Mouse (Mus musculus) lung, embryonic 16.5 days (tissue): ENCODE data around the gene Cox6a2. TPM values are rescaled to one million over a fixed set of nuclear protein-coding genes. Genes with fewer than 3 reads are reported as not detected.

Source experiments
- ATAC-seq: fragments of 200-750 bp; cut with Nextera tagmentation; 2 replicates; pipeline ENCODE4 v1.8.0; 2017; ENCODE audit warnings: low read depth, mild to moderate bottlenecking, moderate library complexity
- H3K27ac ChIP-seq: fragments of 300-500 bp; sonication (generic); 2 replicates; pipeline ENCODE4 v1.5.1; 2014; ENCODE audit warnings: mild to moderate bottlenecking, control low read depth, low read length
- H3K27me3 ChIP-seq: fragments of 300-500 bp; sonication (generic); 2 replicates; pipeline ENCODE4 v1.6.1; 2014; ENCODE audit warnings: low read depth, low read length, mixed read lengths; ENCODE audit not compliant: control insufficient read depth, insufficient read depth
- H3K36me3 ChIP-seq: fragments of 300-500 bp; sonication (generic); 2 replicates; pipeline ENCODE4 v1.6.1; 2014; ENCODE audit warnings: low read length; ENCODE audit not compliant: control insufficient read depth, insufficient read depth
- H3K4me1 ChIP-seq: fragments of 300-500 bp; sonication (generic); replicated peaks from 2 replicates; pipeline ENCODE4 v1.6.1; 2014; ENCODE audit warnings: low read length, mixed read lengths; ENCODE audit not compliant: control insufficient read depth, insufficient read depth
- H3K4me2 ChIP-seq: fragments of 300-500 bp; sonication (generic); 2 replicates; pipeline ENCODE4 v1.6.1; 2014; ENCODE audit warnings: low read depth, low read length, control low read depth
- H3K4me3 ChIP-seq: fragments of 300-500 bp; sonication (generic); 2 replicates; pipeline ENCODE4 v1.5.1; 2014; ENCODE audit warnings: mild to moderate bottlenecking, low read length, control low read depth
- H3K9ac ChIP-seq: fragments of 300-500 bp; sonication (generic); 2 replicates; pipeline ENCODE4 v1.6.1; 2014; ENCODE audit warnings: low read length, control low read depth
- H3K9me3 ChIP-seq: fragments of 300-500 bp; sonication (generic); 2 replicates; pipeline ENCODE4 v1.6.1; 2016; ENCODE audit warnings: low read length; ENCODE audit not compliant: control insufficient read depth
- WGBS: fragments of 180-500 bp; shearing (Covaris S2); extraction: QIAGEN DNeasy Blood & Tissue Kit; methylation state at CpG from one replicate; pipeline ENCODE4 v1.1.7; 2014; 5-methylcytosine and 5-hydroxymethylcytosine counted together
- polyA plus RNA-seq: library from polyadenylated mRNA; unstranded; fragments of >200 nt; fragmentation: Nextera tagmentation; extraction: Ambion mirVana; gene quantifications from 2 replicates; pipeline ENCODE4 v1.2.1, GENCODE M21; 2015

The Cox6a2 gene
- 22.4 and 28.3 TPM in 2 replicates for polyA plus RNA-seq

GRCm38 (mm10) chr7:128206152-128206551, at the start of gene Cox6a2:
Gene Cox6a2, minus strand, starts transcription at chr7:128206387.
- Histone ChIP-seq H3K36me3 (no peaks in the 10 kb centered on the region), H3K9me3 (no peaks in the 10 kb centered on the region), H3K4me2 (no peak within 1 kb of the TSS), H3K9ac (no peak within 1 kb of the TSS), H3K4me1 (no peaks in the 10 kb centered on the region), H3K27ac (no peak within 1 kb of the TSS), H3K27me3 (no peaks in the 10 kb centered on the region), H3K4me3 (no peak within 1 kb of the TSS)
- no peak for ATAC-seq
- WGBS: 54% methylated on average over 6 of the region's 6 CpGs

- Histone ChIP-seq H3K4me3 (no peak overlapping the region), H3K27ac (no peak overlapping the region), H3K27me3 (no peaks in the 10 kb centered on the region), H3K4me1 (peaks cover 11% of the 10 kb centered on the region), H3K36me3 (no peaks in the 10 kb centered on the region), H3K4me2 (no peak overlapping the region), H3K9me3 (no peaks in the 10 kb centered on the region), H3K9ac (no peak overlapping the region)
- 79% methylated on average over 5 of the region's 5 CpGs for WGBS
- no peak for ATAC-seq
Measured at GRCm38 (mm10) chr7:128255757-128256156, 49.6 kb upstream of the Cox6a2 start.

GRCm38 (mm10) chr7:128254978-128255377, 48.8 kb upstream of the Cox6a2 start:
- H3K4me2 ChIP-seq: no peak overlapping the region
- ATAC-seq: no peak

GRCm38 (mm10) chr7:128252609-128253008, 46.4 kb upstream of the Cox6a2 start:
- Histone ChIP-seq H3K27ac (no peak overlapping the region), H3K36me3 (peaks cover 8% of the 10 kb centered on the region), H3K9me3 (no peaks in the 10 kb centered on the region), H3K9ac (no peak overlapping the region), H3K4me3 (peak overlapping the region; percentile 23), H3K27me3 (no peaks in the 10 kb centered on the region), H3K4me2 (peak overlapping the region; percentile 28), H3K4me1 (peaks cover 18% of the 10 kb centered on the region)
- ATAC-seq: peak; percentile 18; the same call in 1 of the 2 replicates
- 16% methylated on average over 24 of the region's 24 CpGs for WGBS

More at GRCm38 (mm10) chr7:128254978-128255377, 48.8 kb upstream of the Cox6a2 start:
- WGBS: 56% methylated on average over 2 of the region's 2 CpGs
- H3K27me3 ChIP-seq: no peaks in the 10 kb centered on the region
- peaks cover 15% of the 10 kb centered on the region for H3K4me1 ChIP-seq
- H3K27ac ChIP-seq: no peak overlapping the region
- no peaks in the 10 kb centered on the region for H3K9me3 ChIP-seq
- H3K36me3 ChIP-seq: peaks cover 2% of the 10 kb centered on the region
- H3K4me3 ChIP-seq: no peak overlapping the region
- no peak overlapping the region for H3K9ac ChIP-seq

GRCm38 (mm10) chr7:128251946-128252345, 45.8 kb upstream of the Cox6a2 start:
- Histone ChIP-seq H3K36me3 (peaks cover 8% of the 10 kb centered on the region), H3K27me3 (no peaks in the 10 kb centered on the region), H3K4me2 (peak overlapping the region; percentile 28), H3K4me1 (peaks cover 17% of the 10 kb centered on the region), H3K4me3 (no peak overlapping the region), H3K27ac (no peak overlapping the region), H3K9ac (no peak overlapping the region), H3K9me3 (no peaks in the 10 kb centered on the region)
- ATAC-seq: no peak
- WGBS: 50% methylated on average over 12 of the region's 12 CpGs

- peaks cover 8% of the 10 kb centered on the region for H3K36me3 ChIP-seq
- H3K9me3 ChIP-seq: no peaks in the 10 kb centered on the region
- H3K27me3 ChIP-seq: no peaks in the 10 kb centered on the region
- H3K9ac ChIP-seq: 0 out of 2 replicates have a peak overlapping the region, but pooled peaks have one; percentile 5
- H3K4me2 ChIP-seq: no peak overlapping the region
- H3K4me1 ChIP-seq: peaks cover 17% of the 10 kb centered on the region
- WGBS: 83% methylated on average over 5 of the region's 5 CpGs
- no peak overlapping the region for H3K27ac ChIP-seq
- ATAC-seq: no peak
- no peak overlapping the region for H3K4me3 ChIP-seq
Measured at GRCm38 (mm10) chr7:128249998-128250397, 43.8 kb upstream of the Cox6a2 start.

- no peak for ATAC-seq
- Histone ChIP-seq H3K4me1 (peaks cover 17% of the 10 kb centered on the region), H3K27ac (peak overlapping the region; percentile 45; the same call in 1 of the 2 replicates), H3K4me2 (peak overlapping the region; percentile 86), H3K9me3 (no peaks in the 10 kb centered on the region), H3K9ac (peak overlapping the region; percentile 92), H3K27me3 (no peaks in the 10 kb centered on the region), H3K36me3 (peaks cover 18% of the 10 kb centered on the region), H3K4me3 (peak overlapping the region; percentile 77)
- WGBS: 66% methylated on average over 10 of the region's 10 CpGs
Measured at GRCm38 (mm10) chr7:128248081-128249042, 42.2 kb upstream of the Cox6a2 start.

- peak; percentile 86 for ATAC-seq
- H3K4me1 ChIP-seq: peaks cover 14% of the 10 kb centered on the region
- peak overlapping the region; percentile 86 for H3K4me2 ChIP-seq
- H3K36me3 ChIP-seq: peaks cover 23% of the 10 kb centered on the region
- no peaks in the 10 kb centered on the region for H3K9me3 ChIP-seq
- WGBS: 1% methylated on average over 13 of the region's 13 CpGs
- no peaks in the 10 kb centered on the region for H3K27me3 ChIP-seq
- peak overlapping the region; percentile 77 for H3K4me3 ChIP-seq
- H3K27ac ChIP-seq: peak overlapping the region; percentile 98
- peak overlapping the region; percentile 92 for H3K9ac ChIP-seq
Measured at GRCm38 (mm10) chr7:128247443-128247842, 41.3 kb upstream of the Cox6a2 start.
